Mouse (Mus musculus) right cerebral cortex, postnatal 25 days (tissue): ENCODE measurements around the gene Trip6.

Experiments
- DNase-seq: peaks from one replicate; pipeline ENCODE4 v3.0.0; 2022

The Trip6 gene

GRCm38 (mm10) chr5:137338256-137338655, 24.1 kb upstream of the Trip6 start:
- DNase-seq: peak; percentile 88

- DNase-seq: no peak
Observed at GRCm38 (mm10) chr5:137337190-137337589, 23.0 kb upstream of the Trip6 start.

GRCm38 (mm10) chr5:137335066-137335465, 20.9 kb upstream of the Trip6 start:
- DNase-seq: no peak

GRCm38 (mm10) chr5:137334317-137334716, 20.1 kb upstream of the Trip6 start:
- no peak for DNase-seq

GRCm38 (mm10) chr5:137333512-137334174, 19.4 kb upstream of the Trip6 start, which contains the start of gene Slc12a9:
TSS of gene Slc12a9 (minus strand) at chr5:137333597.
- DNase-seq: peak; percentile 89

- no peak for DNase-seq
Observed at GRCm38 (mm10) chr5:137332857-137333511, 18.8 kb upstream of the Trip6 start.

GRCm38 (mm10) chr5:137330910-137331309, 16.7 kb upstream of the Trip6 start:
- DNase-seq: no peak

GRCm38 (mm10) chr5:137320996-137321395, 6.8 kb upstream of the Trip6 start:
- no peak for DNase-seq

- DNase-seq: no peak
Observed at GRCm38 (mm10) chr5:137318570-137318969, 4.4 kb upstream of the Trip6 start.

GRCm38 (mm10) chr5:137317361-137317760, 3.2 kb upstream of the Trip6 start:
- DNase-seq: no peak

- DNase-seq: no peak
Observed at GRCm38 (mm10) chr5:137315084-137315903, 1.1 kb upstream of the Trip6 start.

- no peak for DNase-seq
Observed at GRCm38 (mm10) chr5:137313466-137314192, 575 bp downstream of the Trip6 start.

- no peak for DNase-seq
Observed at GRCm38 (mm10) chr5:137308356-137308755, 5.8 kb downstream of the Trip6 start.

- DNase-seq: peak; percentile 91
Observed at GRCm38 (mm10) chr5:137307071-137307912, 6.9 kb downstream of the Trip6 start, which contains the start of gene Srrt. TSS of gene Srrt (minus strand) at chr5:137307674.

- no peak for DNase-seq
Observed at GRCm38 (mm10) chr5:137306439-137307005, 7.7 kb downstream of the Trip6 start.

GRCm38 (mm10) chr5:137305822-137306221, 8.4 kb downstream of the Trip6 start:
- no peak for DNase-seq

- no peak for DNase-seq
Observed at GRCm38 (mm10) chr5:137304816-137305215, 9.4 kb downstream of the Trip6 start.

GRCm38 (mm10) chr5:137304165-137304564, 10.0 kb downstream of the Trip6 start:
- no peak for DNase-seq

- DNase-seq: no peak
Observed at GRCm38 (mm10) chr5:137303609-137304008, 10.6 kb downstream of the Trip6 start.

GRCm38 (mm10) chr5:137301253-137301652, 13.0 kb downstream of the Trip6 start:
- DNase-seq: no peak

- no peak for DNase-seq
Observed at GRCm38 (mm10) chr5:137299240-137299639, 15.0 kb downstream of the Trip6 start.

GRCm38 (mm10) chr5:137297126-137297525, 17.1 kb downstream of the Trip6 start:
- DNase-seq: no peak
